In genomic region chr9:42507709-42508108, GRCm38 (mm10) we compare ENCODE assay signal across 10 mouse cellular contexts. TPM values are rescaled to one million over a fixed set of nuclear protein-coding genes. Genes with fewer than 3 reads are reported as not detected.
DNase-seq lines count a peak whose midpoint lies in the region; ATAC-seq and TF ChIP-seq lines count a peak whose summit lies in the region.
"Had no signal": no experiment of that assay in that cellular context is flagged by ENCODE, and none has a peak within 500 bp of the region (broad histone marks: within the 10 kb centered on the region; RNA-seq: fewer than 3 reads in every experiment).

TSS of gene Tbcel (minus strand) at chr9:42507809.

- no peak within 1 kb of the TSS for H3K4me3 ChIP-seq in cerebellum, adult 2 months (replicated peaks; ENCODE audit: insufficient read depth, low read depth, low read length)
- no peak within 1 kb of the TSS for H3K4me3 ChIP-seq in thymus, adult 2 months (ENCODE audit: control insufficient read depth, insufficient read depth, low read length)
- no peak within 1 kb of the TSS for H3K4me3 ChIP-seq in olfactory bulb, adult 2 months (ENCODE audit: insufficient read depth, low read depth, low read length)
- H3K4me3 ChIP-seq in hindbrain, embryonic 10.5 days: no peak within 1 kb of the TSS
- H3K4me3 ChIP-seq in intestine, embryonic 15.5 days (replicated peaks): no peak within 1 kb of the TSS
- H3K4me3 ChIP-seq: midbrain, embryonic 12.5 days had no signal

- ATAC-seq in hematopoietic stem cell, adult 5-6 weeks (replicated peaks in 1 of 2; ENCODE audit: insufficient read depth in 1 of 2, low FRiP score in 2 of 2, low TSS enrichment in 1 of 2, low read depth in 1 of 2, poor library complexity in 2 of 2, severe bottlenecking in 2 of 2): no peak
- ATAC-seq in intestine, embryonic 15.5 days: no peak

- H3K4me2 ChIP-seq in intestine, embryonic 15.5 days (replicated peaks): no peak within 1 kb of the TSS
- H3K4me2 ChIP-seq: midbrain, embryonic 12.5 days had no signal

- H3K27ac ChIP-seq in cerebellum, adult 2 months (ENCODE audit: insufficient read depth, low read length): no peak within 1 kb of the TSS
- no peak within 1 kb of the TSS for H3K27ac ChIP-seq in thymus, adult 2 months (ENCODE audit: control insufficient read depth, insufficient read depth, low read length)
- H3K27ac ChIP-seq in olfactory bulb, adult 2 months (ENCODE audit: insufficient read depth, low read depth, low read length): no peak within 1 kb of the TSS
- H3K27ac ChIP-seq in hindbrain, embryonic 10.5 days: no peak within 1 kb of the TSS
- H3K27ac ChIP-seq in intestine, embryonic 15.5 days: no peak within 1 kb of the TSS
- H3K27ac ChIP-seq: midbrain, embryonic 12.5 days had no signal

- no peak for TF ChIP-seq CTCF in cerebellum, adult 2 months (IDR thresholded peaks at IDR 0.05; ENCODE audit: borderline replicate concordance, insufficient read depth, low read depth, low read length)
- no peak for TF ChIP-seq CTCF in thymus, adult 2 months (IDR thresholded peaks at IDR 0.05; ENCODE audit: borderline replicate concordance, control insufficient read depth, extremely low read depth, insufficient read depth, low read length, poor library complexity)
- TF ChIP-seq CTCF in olfactory bulb, adult 2 months (IDR thresholded peaks at IDR 0.05; ENCODE audit: insufficient read depth, low read depth, low read length): no peak

- H3K9me3 ChIP-seq in hindbrain, embryonic 10.5 days: no peaks in the 10 kb centered on the region
- H3K9me3 ChIP-seq in intestine, embryonic 15.5 days: no peaks in the 10 kb centered on the region
- H3K9me3 ChIP-seq: midbrain, embryonic 12.5 days had no signal

- no peaks in the 10 kb centered on the region for H3K36me3 ChIP-seq in thymus, adult 2 months (ENCODE audit: control insufficient read depth, insufficient read depth, low read length)
- no peaks in the 10 kb centered on the region for H3K36me3 ChIP-seq in hindbrain, embryonic 10.5 days
- H3K36me3 ChIP-seq in intestine, embryonic 15.5 days: no peaks in the 10 kb centered on the region
- H3K36me3 ChIP-seq: midbrain, embryonic 12.5 days had no signal

- 95% methylated on average over 6 of the region's 6 CpGs for WGBS in cerebellum, adult 2 months
- WGBS in thymus, adult 2 months: 97% methylated on average over 6 of the region's 6 CpGs
- 95% methylated on average over 6 of the region's 6 CpGs for WGBS in olfactory bulb, adult 2 months
- WGBS in hindbrain, embryonic 10.5 days: 93% methylated on average over 6 of the region's 6 CpGs
- 72% methylated on average over 6 of the region's 6 CpGs for WGBS in intestine, embryonic 15.5 days

- TF ChIP-seq POLR2A in cerebellum, adult 2 months (IDR thresholded peaks at IDR 0.05; ENCODE audit: borderline replicate concordance, insufficient read depth, low read length): no peak
- no peak for TF ChIP-seq POLR2A in thymus, adult 2 months (IDR thresholded peaks at IDR 0.05; ENCODE audit: control insufficient read depth, extremely low read depth, insufficient read depth, low read length, poor library complexity)
- no peak for TF ChIP-seq POLR2A in olfactory bulb, adult 2 months (IDR thresholded peaks at IDR 0.05; ENCODE audit: insufficient read depth, low read depth, low read length)

- no peak for DNase-seq in cerebellum, adult 2 months
- no peak for DNase-seq in cerebellum, adult 8-10 months
- no peak for DNase-seq in thymus, adult 2 months
- no peak for DNase-seq in thymus, postnatal 4 days
- no peak for DNase-seq in hindbrain, embryonic 10.5 days (ENCODE audit: low spot score)
- DNase-seq: thymus, postnatal 25 days had no signal

- H3K9ac ChIP-seq in intestine, embryonic 15.5 days: no peak within 1 kb of the TSS
- H3K9ac ChIP-seq: midbrain, embryonic 12.5 days had no signal

- no peaks in the 10 kb centered on the region for H3K27me3 ChIP-seq in cerebellum, adult 2 months (ENCODE audit: control insufficient read depth, insufficient read depth, low read length)
- H3K27me3 ChIP-seq in thymus, adult 2 months (ENCODE audit: control insufficient read depth, insufficient read depth, low read length): no peaks in the 10 kb centered on the region
- no peaks in the 10 kb centered on the region for H3K27me3 ChIP-seq in hindbrain, embryonic 10.5 days (ENCODE audit: insufficient read depth, poor library complexity, severe bottlenecking)
- H3K27me3 ChIP-seq in intestine, embryonic 15.5 days (replicated peaks): no peaks in the 10 kb centered on the region
- H3K27me3 ChIP-seq: midbrain, embryonic 12.5 days had no signal

- peaks cover 2% of the 10 kb centered on the region for H3K4me1 ChIP-seq in cerebellum, adult 2 months (ENCODE audit: control insufficient read depth, insufficient read depth, low read length)
- 0 out of 2 replicates have a peak, but pooled peaks cover 2% of the 10 kb centered on the region for H3K4me1 ChIP-seq in thymus, adult 2 months (replicated peaks; ENCODE audit: control insufficient read depth, insufficient read depth, low read length)
- no peaks in the 10 kb centered on the region for H3K4me1 ChIP-seq in olfactory bulb, adult 2 months (ENCODE audit: control insufficient read depth, insufficient read depth, low read length)
- H3K4me1 ChIP-seq in hindbrain, embryonic 10.5 days (replicated peaks): 0 out of 2 replicates have a peak, but pooled peaks cover 3% of the 10 kb centered on the region
- 0 out of 2 replicates have a peak, but pooled peaks cover 4% of the 10 kb centered on the region for H3K4me1 ChIP-seq in intestine, embryonic 15.5 days (replicated peaks)
- H3K4me1 ChIP-seq: midbrain, embryonic 12.5 days had no signal

RNA-seq across cellular contexts. Expression of gene Tbcel, which starts in this region (rescaled TPM):
- polyA plus RNA-seq in cerebellum, adult 2 months (2012; rRNA removed): 32.8 and 33.0 TPM in 2 replicates
- polyA plus RNA-seq in thymus, adult 2 months (2012; rRNA removed): 22.8 TPM in 2 replicates
- 33.8 and 33.9 TPM in 2 replicates for total RNA-seq in hematopoietic stem cell, adult 5-6 weeks (2017)
- not detected in 2 replicates for polyA plus RNA-seq in olfactory bulb, adult 2 months (2012; ENCODE audit: insufficient read depth, insufficient read length, low replicate concordance, missing spikeins)
- polyA plus RNA-seq in hindbrain, embryonic 10.5 days (2016; fragmentation: Nextera tagmentation; extraction: Ambion mirVana): 3.3 and 3.5 TPM in 2 replicates
- 4.5 and 4.7 TPM in 2 replicates for polyA plus RNA-seq in intestine, embryonic 15.5 days (2015; fragmentation: Nextera tagmentation; extraction: Ambion mirVana)
